Mouse (Mus musculus) olfactory bulb, adult 2 months (tissue): ENCODE data around the gene Spats2l. TPM values are rescaled to one million over a fixed set of nuclear protein-coding genes. Genes with fewer than 3 reads are reported as not detected.

ENCODE experiments used
- H3K27ac ChIP-seq: fragments of 200-500 bp; 2 replicates; pipeline ENCODE4 v1.5.1; 2012; ENCODE audit warnings: low read depth, low read length; ENCODE audit not compliant: insufficient read depth
- H3K4me1 ChIP-seq: fragments of 200-500 bp; 2 replicates; pipeline ENCODE4 v1.6.1; 2012; ENCODE audit warnings: low read length; ENCODE audit not compliant: control insufficient read depth, insufficient read depth
- H3K4me3 ChIP-seq: fragments of 200-500 bp; 2 replicates; pipeline ENCODE4 v1.5.1; 2012; ENCODE audit warnings: mild to moderate bottlenecking, low read depth, low read length, moderate library complexity; ENCODE audit not compliant: insufficient read depth
- CTCF ChIP-seq: fragments of 200-500 bp; IDR thresholded peaks from 2 replicates; pipeline ENCODE4 v1.5.1; 2012; ENCODE audit warnings: low read depth, mild to moderate bottlenecking, low read length, moderate library complexity; ENCODE audit not compliant: insufficient read depth
- POLR2A ChIP-seq: fragments of 200-500 bp; IDR thresholded peaks from 2 replicates; pipeline ENCODE4 v1.6.1; 2012; ENCODE audit warnings: mild to moderate bottlenecking, low read depth, low read length, moderate library complexity; ENCODE audit not compliant: insufficient read depth
- WGBS: fragments of 180-500 bp; shearing (Covaris S2); methylation state at CpG from one replicate; pipeline ENCODE4 v1.1.7; 2018; 5-methylcytosine and 5-hydroxymethylcytosine counted together
- polyA plus RNA-seq: library from polyadenylated mRNA; stranded (reverse); fragments of >200 nt; gene quantifications from 2 replicates; pipeline ENCODE4 v1.2.4, GENCODE M21; 2012; ENCODE audit warnings: low replicate concordance; ENCODE audit not compliant: missing spikeins, insufficient read depth, insufficient read length

The Spats2l gene
- polyA plus RNA-seq, 1 experiment = not detected

DNA sequence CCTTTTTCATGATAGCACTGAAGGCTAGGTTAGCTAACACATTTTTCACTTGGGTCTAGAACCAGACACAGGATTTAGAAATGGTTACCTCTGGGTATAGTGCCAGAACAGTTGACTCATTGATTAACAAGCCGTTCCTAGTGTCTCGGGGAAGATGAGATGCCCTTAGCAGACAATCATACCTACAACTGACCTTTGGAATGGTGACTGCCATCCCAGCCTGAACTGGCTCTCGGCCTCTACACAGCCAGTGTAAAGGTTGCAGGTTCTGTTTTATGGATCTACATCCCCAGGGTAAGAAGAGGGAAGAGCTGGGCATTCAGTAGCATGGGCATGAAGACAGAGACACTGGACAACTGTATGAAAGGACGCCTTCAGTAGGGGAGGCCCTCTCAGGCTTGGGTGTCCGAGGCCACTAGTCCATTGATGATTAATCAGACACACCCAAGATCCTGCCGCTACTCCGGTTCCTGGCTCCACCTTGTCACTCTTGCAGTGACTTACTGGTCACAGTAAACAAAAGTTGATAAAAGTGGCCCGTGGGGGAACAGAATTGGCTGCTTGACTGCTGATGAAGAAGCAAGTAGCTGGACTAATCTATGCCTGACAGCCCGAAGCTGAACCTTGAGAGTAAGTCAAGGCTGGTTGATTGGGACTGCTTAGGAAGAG is 71.2 kb downstream of the Spats2l start:
- Histone ChIP-seq H3K4me3 (no peak overlapping the region), H3K27ac (no peak overlapping the region), H3K4me1 (peaks cover 2% of the 10 kb centered on the region; the same call in 1 of the 2 replicates)
- no peak for TF ChIP-seq CTCF
- no peak for TF ChIP-seq POLR2A
- 92% methylated on average over 9 of the region's 9 CpGs for WGBS

DNA sequence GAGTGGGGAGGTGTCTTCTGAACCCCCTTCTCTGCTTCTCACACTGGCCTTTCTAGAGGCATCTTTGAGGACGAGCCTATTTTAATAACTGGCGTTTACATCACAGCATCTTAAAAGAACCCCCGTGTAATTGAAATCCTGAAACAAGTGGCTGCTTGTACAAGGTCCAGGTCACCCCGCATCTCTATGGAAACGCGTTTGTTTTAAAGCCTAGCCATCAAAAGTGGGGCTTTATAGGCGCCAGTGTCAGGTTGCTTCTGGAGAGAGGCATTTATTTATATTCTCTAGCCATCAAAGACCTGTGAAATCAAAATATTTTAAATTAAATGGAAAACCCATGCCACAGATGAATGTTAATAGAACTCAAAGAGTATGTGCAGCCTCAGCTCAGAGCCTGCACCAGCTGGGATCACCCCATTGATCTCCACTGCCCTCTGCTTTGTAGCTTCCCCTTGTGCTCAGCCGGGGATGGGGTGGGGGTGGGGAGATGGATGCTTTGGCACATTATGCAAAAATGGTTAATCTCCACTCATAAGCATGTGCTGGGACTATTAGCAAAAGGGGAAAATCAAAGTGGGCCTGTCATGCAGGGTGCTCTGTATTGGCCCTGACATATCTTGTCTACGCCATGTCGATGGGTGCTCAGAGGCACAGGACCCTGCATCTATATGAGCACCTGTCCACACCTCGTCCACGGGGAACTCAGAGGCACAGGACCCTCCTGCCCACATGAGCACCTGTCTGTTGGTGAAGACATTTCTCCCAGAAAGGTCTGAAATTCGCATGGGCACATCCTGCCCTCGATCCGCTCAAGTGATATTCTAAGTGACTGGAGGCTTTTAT is 73.1 kb downstream of the Spats2l start:
- TF ChIP-seq CTCF (no peak), POLR2A (no peak)
- H3K4me3 ChIP-seq = no peak overlapping the region
- H3K4me1 ChIP-seq = peaks cover 2% of the 10 kb centered on the region; the same call in 1 of the 2 replicates
- no peak overlapping the region for H3K27ac ChIP-seq
- 57% methylated on average over 15 of the region's 15 CpGs for WGBS

DNA sequence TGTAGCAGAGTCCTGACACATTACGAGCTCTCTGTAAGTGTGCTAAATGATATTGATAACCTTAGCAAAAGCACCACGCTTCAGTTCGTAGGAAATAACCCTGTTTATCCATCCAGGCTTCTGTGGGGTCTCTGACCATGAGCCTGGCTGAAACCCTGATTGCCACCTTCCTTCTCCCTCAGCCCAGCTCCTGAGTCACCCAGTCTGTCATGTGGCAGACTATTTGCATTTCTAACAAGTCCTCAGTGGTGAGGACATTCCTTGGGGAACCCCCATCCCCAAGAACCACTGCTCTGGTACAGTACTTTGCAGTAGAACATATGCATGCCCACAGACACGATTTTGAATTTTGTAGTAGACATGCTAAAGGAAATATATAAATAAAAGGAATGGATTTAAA is 75.1 kb downstream of the Spats2l start:
- 89% methylated on average over 4 of the region's 4 CpGs for WGBS
- TF ChIP-seq CTCF (no peak), POLR2A (no peak)
- H3K4me1 ChIP-seq = peaks cover 4% of the 10 kb centered on the region; the same call in 1 of the 2 replicates
- H3K4me3 ChIP-seq = no peak overlapping the region
- H3K27ac ChIP-seq = no peak overlapping the region

DNA sequence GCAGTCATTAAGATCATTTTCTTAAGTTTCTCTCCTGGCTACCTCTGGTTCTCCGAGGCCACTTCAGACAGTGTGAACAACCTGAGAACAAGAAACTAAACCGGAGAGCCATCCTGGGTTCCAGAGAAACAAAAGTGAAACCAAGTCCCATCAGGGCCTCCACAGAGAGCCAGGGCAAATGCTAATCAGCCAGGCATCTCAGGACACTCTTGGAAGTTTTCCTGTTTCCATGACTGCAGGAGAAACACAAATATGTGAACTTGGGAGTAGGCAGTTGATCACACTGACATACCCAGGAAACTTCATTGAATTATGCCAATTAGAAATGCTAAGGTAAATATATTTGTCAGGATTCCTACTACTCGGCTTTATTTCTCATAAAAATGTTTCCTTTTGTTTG is 76.0 kb downstream of the Spats2l start:
- 51% methylated on average over 3 of the region's 3 CpGs for WGBS
- peaks cover 4% of the 10 kb centered on the region; the same call in 1 of the 2 replicates for H3K4me1 ChIP-seq
- no peak overlapping the region for H3K4me3 ChIP-seq
- H3K27ac ChIP-seq = no peak overlapping the region
- TF ChIP-seq POLR2A = no peak
- no peak for TF ChIP-seq CTCF

DNA sequence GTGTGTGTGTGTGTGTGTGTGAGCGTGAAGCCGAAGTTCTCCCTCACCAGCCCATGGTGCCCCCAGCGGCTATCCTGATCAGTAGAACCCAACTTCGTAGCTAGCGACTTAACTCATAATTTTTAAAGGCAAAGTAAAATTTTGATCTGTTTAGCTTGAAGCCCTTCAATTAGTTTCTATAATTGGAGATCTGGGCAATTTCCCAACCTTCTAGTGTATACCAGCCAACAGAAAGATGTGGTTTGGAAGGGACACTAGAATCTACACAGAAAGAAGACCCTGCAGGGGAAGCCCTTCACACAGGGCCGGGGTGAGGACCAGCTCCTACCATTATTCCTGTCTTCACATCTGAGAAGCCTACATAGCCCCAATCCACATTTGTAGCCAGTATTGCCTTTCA is 77.9 kb downstream of the Spats2l start:
- peaks cover 4% of the 10 kb centered on the region; the same call in 1 of the 2 replicates for H3K4me1 ChIP-seq
- no peak overlapping the region for H3K27ac ChIP-seq
- no peak for TF ChIP-seq POLR2A
- no peak for TF ChIP-seq CTCF
- no peak overlapping the region for H3K4me3 ChIP-seq
- WGBS = 77% methylated on average over 6 of the region's 6 CpGs

DNA sequence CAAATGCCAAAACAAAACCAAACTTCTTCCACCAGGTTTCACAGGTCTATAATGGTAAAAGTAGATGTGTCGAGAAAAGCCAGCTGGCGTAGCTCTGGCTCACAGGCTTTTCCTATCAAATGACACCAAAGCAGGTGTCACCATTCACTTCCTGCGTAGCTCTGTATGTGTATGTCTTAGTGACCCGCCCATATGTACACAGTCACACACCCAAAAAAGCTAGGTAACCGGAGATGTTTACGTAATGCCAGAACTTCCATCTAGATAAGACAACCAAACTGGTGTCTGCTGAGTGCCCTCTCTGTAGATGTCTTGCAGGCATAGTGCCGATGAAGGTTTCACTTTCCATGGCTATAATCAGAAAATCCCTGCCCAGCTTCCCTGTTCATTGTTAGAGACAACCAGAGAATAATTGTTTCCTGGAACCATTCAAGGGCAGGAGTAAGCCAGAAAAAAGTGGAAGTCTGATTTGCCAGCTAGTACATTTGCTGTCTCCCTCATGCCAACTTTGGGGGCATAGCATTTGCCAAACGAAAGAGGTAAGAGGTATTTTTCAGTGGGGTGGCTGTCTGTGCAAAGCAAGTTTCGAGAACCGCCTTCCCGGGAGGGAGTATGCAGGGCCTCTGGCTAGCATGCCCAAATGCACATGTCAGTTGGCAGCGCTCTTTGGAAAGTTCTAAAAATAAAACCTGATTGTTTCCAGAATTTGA is 78.8 kb downstream of the Spats2l start:
- TF ChIP-seq CTCF = no peak
- no peak for TF ChIP-seq POLR2A
- Histone ChIP-seq H3K4me1 (peaks cover 2% of the 10 kb centered on the region; the same call in 1 of the 2 replicates), H3K27ac (no peak overlapping the region; the same call in 1 of the 2 replicates), H3K4me3 (no peak overlapping the region)
- WGBS = 67% methylated on average over 12 of the region's 12 CpGs

DNA sequence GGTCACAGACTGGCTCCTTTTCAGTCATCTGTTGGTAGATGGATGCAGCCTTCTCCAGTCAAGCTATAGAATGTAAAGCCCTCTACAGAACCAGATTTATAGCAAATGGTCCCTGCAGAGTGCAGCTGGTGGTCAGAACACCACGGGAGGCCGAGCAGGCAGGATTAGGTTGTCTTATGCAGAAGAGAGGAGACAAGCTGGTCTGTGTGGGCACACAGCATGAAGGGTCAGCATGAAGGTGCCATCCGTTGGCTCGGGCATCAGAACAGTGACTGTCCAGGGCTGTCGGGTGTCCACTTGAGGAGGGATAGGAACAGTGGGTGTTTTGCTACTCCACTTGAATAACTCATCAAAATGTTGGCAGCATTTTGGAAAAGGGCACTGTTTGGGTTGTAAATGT is 83.8 kb downstream of the Spats2l start:
- H3K4me3 ChIP-seq = no peak overlapping the region
- 55% methylated on average over 5 of the region's 5 CpGs for WGBS
- peaks cover 4% of the 10 kb centered on the region; the same call in 1 of the 2 replicates for H3K4me1 ChIP-seq
- no peak overlapping the region for H3K27ac ChIP-seq
- TF ChIP-seq POLR2A (no peak), CTCF (no peak)

DNA sequence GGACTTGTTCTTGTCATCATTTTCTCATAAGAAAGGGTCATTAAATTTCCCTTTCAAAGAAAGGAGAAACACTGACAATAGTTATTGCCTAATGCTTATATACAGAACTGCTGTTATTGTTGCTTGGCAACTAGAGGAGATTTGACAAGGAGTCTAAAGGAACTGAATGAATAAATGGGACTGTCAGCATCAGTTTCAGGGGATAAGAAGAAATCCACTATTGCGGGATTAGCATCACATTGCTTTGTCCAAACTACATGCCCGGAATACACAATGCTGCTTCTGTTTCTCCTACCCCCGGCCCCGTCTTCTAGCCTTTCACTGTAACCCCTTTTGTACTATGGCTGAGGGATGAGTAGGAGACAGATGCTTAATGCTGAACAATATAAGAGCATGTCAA is 88.1 kb downstream of the Spats2l start:
- Histone ChIP-seq H3K4me3 (no peak overlapping the region), H3K27ac (no peak overlapping the region), H3K4me1 (peaks cover 2% of the 10 kb centered on the region; the same call in 1 of the 2 replicates)
- WGBS = 41% methylated on average over 4 of the region's 4 CpGs
- TF ChIP-seq POLR2A = no peak
- no peak for TF ChIP-seq CTCF
